Mouse (Mus musculus): ENCODE measurements around the gene Zfyve27.

DNA sequence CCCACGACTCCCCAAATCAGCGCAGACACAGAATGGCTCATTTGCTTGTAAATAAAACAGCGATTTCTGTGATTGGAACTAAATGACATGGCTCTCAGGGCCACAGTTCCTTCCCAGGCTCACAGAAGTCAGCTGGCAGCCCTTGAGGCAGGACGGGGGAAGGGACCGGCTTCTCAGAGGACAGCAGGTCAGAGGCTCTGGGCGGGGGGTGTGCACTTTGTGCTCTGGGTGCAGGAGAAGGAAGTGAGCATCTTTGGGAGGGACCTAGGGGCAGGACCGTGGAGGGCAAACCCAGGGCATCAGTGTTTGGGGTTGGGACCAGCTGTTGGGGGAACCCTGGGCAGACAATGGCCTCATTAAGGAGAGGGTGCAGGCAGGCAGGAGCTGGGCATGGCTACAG lies 45.7 kb downstream of the Zfyve27 start:
- TF ChIP-seq CTCF (IDR thresholded peaks at IDR 0.05; ENCODE audit: low read depth, low read length): no peak
- no peak for TF ChIP-seq POLR2A (IDR thresholded peaks at IDR 0.05; ENCODE audit: extremely low read depth, insufficient read depth, low read length)
